Mouse (Mus musculus): ENCODE results near the gene Prr14. TPM values are rescaled to one million over a fixed set of nuclear protein-coding genes. Genes with fewer than 3 reads are reported as not detected.
A peak's percentile ranks its signal among the peaks of the same experiment; 100 is the strongest.

Prr14 gene
- polyA plus RNA-seq, 1 experiment from 2014 or later, result 36.2 TPM

- WGBS, result 23% methylated on average over 8 of the region's 8 CpGs
- peak overlapping the region; percentile 98 for H3K27ac ChIP-seq (ENCODE audit: low read length)
- no peaks in the 10 kb centered on the region for H3K9me3 ChIP-seq (ENCODE audit: control insufficient read depth, low read length)
- peak overlapping the region; percentile 89 for H3K9ac ChIP-seq (ENCODE audit: low read depth, low read length)
- H3K4me3 ChIP-seq (ENCODE audit: low read length), result peak overlapping the region; percentile 80
- H3K4me2 ChIP-seq (ENCODE audit: low read depth, low read length), result peak overlapping the region; percentile 60
- peaks cover 6% of the 10 kb centered on the region; the same call in 1 of the 2 replicates for H3K36me3 ChIP-seq (ENCODE audit: control insufficient read depth, insufficient read depth, low read length)
- peak; percentile 51 for ATAC-seq
- peaks cover 9% of the 10 kb centered on the region for H3K4me1 ChIP-seq (ENCODE audit: control insufficient read depth, insufficient read depth, low read length)
- H3K27me3 ChIP-seq (replicated peaks; ENCODE audit: control insufficient read depth, insufficient read depth, low read length), result no peaks in the 10 kb centered on the region
Observed at GRCm38 (mm10) chr7:127513016-127513390, 53.6 kb downstream of the Prr14 start.

- H3K4me2 ChIP-seq (ENCODE audit: low read depth, low read length), result peak overlapping the region; percentile 60
- peak overlapping the region; percentile 80 for H3K4me3 ChIP-seq (ENCODE audit: low read length)
- peaks cover 6% of the 10 kb centered on the region; the same call in 1 of the 2 replicates for H3K36me3 ChIP-seq (ENCODE audit: control insufficient read depth, insufficient read depth, low read length)
- ATAC-seq, result no peak
- peak overlapping the region; percentile 98; the same call in 1 of the 2 replicates for H3K27ac ChIP-seq (ENCODE audit: low read length)
- H3K4me1 ChIP-seq (ENCODE audit: control insufficient read depth, insufficient read depth, low read length), result peaks cover 9% of the 10 kb centered on the region
- no peaks in the 10 kb centered on the region for H3K9me3 ChIP-seq (ENCODE audit: control insufficient read depth, low read length)
- WGBS, result 56% methylated on average over 3 of the region's 3 CpGs
- peak overlapping the region; percentile 43; the same call in 1 of the 2 replicates for H3K9ac ChIP-seq (ENCODE audit: low read depth, low read length)
- H3K27me3 ChIP-seq (replicated peaks; ENCODE audit: control insufficient read depth, insufficient read depth, low read length), result no peaks in the 10 kb centered on the region
Observed at GRCm38 (mm10) chr7:127513781-127514180, 54.4 kb downstream of the Prr14 start.

GRCm38 (mm10) chr7:127515846-127516245, 56.4 kb downstream of the Prr14 start:
- Histone ChIP-seq H3K4me3 (ENCODE audit: low read length) (no peak overlapping the region), H3K36me3 (ENCODE audit: control insufficient read depth, insufficient read depth, low read length) (peaks cover 11% of the 10 kb centered on the region; the same call in 1 of the 2 replicates), H3K4me1 (ENCODE audit: control insufficient read depth, insufficient read depth, low read length) (peaks cover 9% of the 10 kb centered on the region), H3K27ac (ENCODE audit: low read length) (no peak overlapping the region), H3K4me2 (ENCODE audit: low read depth, low read length) (no peak overlapping the region), H3K9ac (ENCODE audit: low read depth, low read length) (no peak overlapping the region), H3K9me3 (ENCODE audit: control insufficient read depth, low read length) (no peaks in the 10 kb centered on the region), H3K27me3 (replicated peaks; ENCODE audit: control insufficient read depth, insufficient read depth, low read length) (no peaks in the 10 kb centered on the region)
- no peak for ATAC-seq
- WGBS, result 90% methylated on average over 7 of the region's 7 CpGs

- H3K4me2 ChIP-seq (ENCODE audit: low read depth, low read length), result no peak overlapping the region
- H3K4me1 ChIP-seq (ENCODE audit: control insufficient read depth, insufficient read depth, low read length), result peaks cover 9% of the 10 kb centered on the region
- no peak overlapping the region for H3K4me3 ChIP-seq (ENCODE audit: low read length)
- 95% methylated on average over 6 of the region's 7 CpGs for WGBS
- no peak for ATAC-seq
- no peaks in the 10 kb centered on the region for H3K9me3 ChIP-seq (ENCODE audit: control insufficient read depth, low read length)
- no peak overlapping the region for H3K9ac ChIP-seq (ENCODE audit: low read depth, low read length)
- H3K27ac ChIP-seq (ENCODE audit: low read length), result no peak overlapping the region
- H3K27me3 ChIP-seq (replicated peaks; ENCODE audit: control insufficient read depth, insufficient read depth, low read length), result no peaks in the 10 kb centered on the region
- peaks cover 11% of the 10 kb centered on the region; the same call in 1 of the 2 replicates for H3K36me3 ChIP-seq (ENCODE audit: control insufficient read depth, insufficient read depth, low read length)
Observed at GRCm38 (mm10) chr7:127516344-127516743, 56.9 kb downstream of the Prr14 start.

- Histone ChIP-seq H3K36me3 (ENCODE audit: control insufficient read depth, insufficient read depth, low read length) (peaks cover 13% of the 10 kb centered on the region; the same call in 1 of the 2 replicates), H3K27me3 (replicated peaks; ENCODE audit: control insufficient read depth, insufficient read depth, low read length) (no peaks in the 10 kb centered on the region)
Observed at GRCm38 (mm10) chr7:127519284-127519683, 59.9 kb downstream of the Prr14 start, which contains the start of gene Gm42715. Gm42715 (plus strand) TSS chr7:127519584.

More at GRCm38 (mm10) chr7:127519284-127519683, 59.9 kb downstream of the Prr14 start, which contains the start of gene Gm42715:
- no peak for ATAC-seq
- Histone ChIP-seq H3K4me2 (ENCODE audit: low read depth, low read length) (no peak within 1 kb of the TSS), H3K4me1 (ENCODE audit: control insufficient read depth, insufficient read depth, low read length) (no peaks in the 10 kb centered on the region), H3K9ac (ENCODE audit: low read depth, low read length) (no peak within 1 kb of the TSS), H3K4me3 (ENCODE audit: low read length) (no peak within 1 kb of the TSS), H3K27ac (ENCODE audit: low read length) (no peak within 1 kb of the TSS), H3K9me3 (ENCODE audit: control insufficient read depth, low read length) (no peaks in the 10 kb centered on the region)
- 86% methylated on average over 3 of the region's 3 CpGs for WGBS

Small RNAs within 50 kb of the gene (microRNA-seq; reads per million reads assigned to microRNA genes)
- not detected for gene Gm47278
- gene Mir7060, result 0.68 reads per million

Other genes with a start within 250 kb of the Prr14 start
- 21.6 and 23.6 TPM in 2 replicates for gene Zfp553, start 226.6 kb upstream of the Prr14 start, polyA plus RNA-seq (2015; fragmentation: Nextera tagmentation; extraction: Ambion mirVana)
- gene Sept1, start 226.5 kb upstream of the Prr14 start, polyA plus RNA-seq (2015; fragmentation: Nextera tagmentation; extraction: Ambion mirVana), result 15.4 and 16.3 TPM in 2 replicates
- 34.2 and 37.8 TPM in 2 replicates for gene Zfp771, start 215.3 kb upstream of the Prr14 start, polyA plus RNA-seq (2015; fragmentation: Nextera tagmentation; extraction: Ambion mirVana)
- gene Dctpp1, start 198.9 kb upstream of the Prr14 start, polyA plus RNA-seq (2015; fragmentation: Nextera tagmentation; extraction: Ambion mirVana), result 176 and 195 TPM in 2 replicates
- 187 and 224 TPM in 2 replicates for gene Sephs2, start 185.6 kb upstream of the Prr14 start, polyA plus RNA-seq (2015; fragmentation: Nextera tagmentation; extraction: Ambion mirVana)
- gene Itgal, start 163.4 kb upstream of the Prr14 start, polyA plus RNA-seq (2015; fragmentation: Nextera tagmentation; extraction: Ambion mirVana), result 2.4 and 2.8 TPM in 2 replicates
- 21.9 and 23.4 TPM in 2 replicates for gene Zfp768, start 114.0 kb upstream of the Prr14 start, polyA plus RNA-seq (2015; fragmentation: Nextera tagmentation; extraction: Ambion mirVana)
- 11.7 and 13.6 TPM in 2 replicates for gene Zfp747, start 83.6 kb upstream of the Prr14 start, polyA plus RNA-seq (2015; fragmentation: Nextera tagmentation; extraction: Ambion mirVana)
- 6.9 and 7.2 TPM in 2 replicates for gene 9130019O22Rik, start 72.4 kb upstream of the Prr14 start, polyA plus RNA-seq (2015; fragmentation: Nextera tagmentation; extraction: Ambion mirVana)
- 8.2 and 10.2 TPM in 2 replicates for gene E430018J23Rik, start 66.0 kb upstream of the Prr14 start, polyA plus RNA-seq (2015; fragmentation: Nextera tagmentation; extraction: Ambion mirVana)
- 8.5 TPM in 2 replicates for gene Zfp764, start 52.8 kb upstream of the Prr14 start, polyA plus RNA-seq (2015; fragmentation: Nextera tagmentation; extraction: Ambion mirVana)
- 20.8 and 23.4 TPM in 2 replicates for gene Zfp688, start 37.5 kb upstream of the Prr14 start, polyA plus RNA-seq (2015; fragmentation: Nextera tagmentation; extraction: Ambion mirVana)
- 4.5 and 5.9 TPM in 2 replicates for gene Zfp689, start 10.5 kb upstream of the Prr14 start, polyA plus RNA-seq (2015; fragmentation: Nextera tagmentation; extraction: Ambion mirVana)
- 8.0 and 8.9 TPM in 2 replicates for gene Fbrs, start 19.6 kb downstream of the Prr14 start, polyA plus RNA-seq (2015; fragmentation: Nextera tagmentation; extraction: Ambion mirVana)
- 18.4 and 18.6 TPM in 2 replicates for gene Srcap, start 52.4 kb downstream of the Prr14 start, polyA plus RNA-seq (2015; fragmentation: Nextera tagmentation; extraction: Ambion mirVana)
- 10.8 and 11.3 TPM in 2 replicates for gene Gm42715, start 60.0 kb downstream of the Prr14 start, polyA plus RNA-seq (2015; fragmentation: Nextera tagmentation; extraction: Ambion mirVana)
- gene Tmem265, start 101.8 kb downstream of the Prr14 start, polyA plus RNA-seq (2015; fragmentation: Nextera tagmentation; extraction: Ambion mirVana), result 5.1 and 7.7 TPM in 2 replicates
- gene Phkg2, start 113.7 kb downstream of the Prr14 start, polyA plus RNA-seq (2015; fragmentation: Nextera tagmentation; extraction: Ambion mirVana), result 35.7 and 37.7 TPM in 2 replicates
- gene Ccdc189, start 129.0 kb downstream of the Prr14 start, polyA plus RNA-seq (2015; fragmentation: Nextera tagmentation; extraction: Ambion mirVana), result 4.8 and 5.2 TPM in 2 replicates
- 34.3 and 35.2 TPM in 2 replicates for gene Rnf40, start 129.2 kb downstream of the Prr14 start, polyA plus RNA-seq (2015; fragmentation: Nextera tagmentation; extraction: Ambion mirVana)
- 7.9 and 8.5 TPM in 2 replicates for gene Zfp629, start 156.2 kb downstream of the Prr14 start, polyA plus RNA-seq (2015; fragmentation: Nextera tagmentation; extraction: Ambion mirVana)
- 24.9 and 34.5 TPM in 2 replicates for gene Bcl7c, start 249.3 kb downstream of the Prr14 start, polyA plus RNA-seq (2015; fragmentation: Nextera tagmentation; extraction: Ambion mirVana)

Measured in intestine, embryonic 16.5 days (tissue).